Mouse (Mus musculus) erythroblast, embryonic 14.5 days (primary cell): ENCODE measurements around the gene Acot6. TPM values are rescaled to one million over a fixed set of nuclear protein-coding genes. Genes with fewer than 3 reads are reported as not detected.
"Not testable (repeated sequence)": the region's sequence is repeated elsewhere in the genome, so short reads cannot be mapped to it uniquely, and the experiment has no call there.

ENCODE experiments used
- H3K27me3 ChIP-seq: 2 replicates; pipeline ENCODE4 v1.6.1; 2012; ENCODE audit warnings: inconsistent platforms; ENCODE audit not compliant: control insufficient read depth
- H3K36me3 ChIP-seq: 2 replicates; pipeline ENCODE4 v1.6.1; 2012; ENCODE audit warnings: mild to moderate bottlenecking, inconsistent platforms; ENCODE audit not compliant: control insufficient read depth
- H3K4me1 ChIP-seq: 2 replicates; pipeline ENCODE4 v1.6.1; 2012; ENCODE audit warnings: inconsistent platforms; ENCODE audit not compliant: control insufficient read depth
- H3K4me3 ChIP-seq: replicated peaks from 2 replicates; pipeline ENCODE3; 2012; ENCODE audit warnings: moderate library complexity, mild to moderate bottlenecking, inconsistent platforms
- H3K9me3 ChIP-seq: 2 replicates; pipeline ENCODE4 v1.6.1; 2012; ENCODE audit warnings: low read length, inconsistent platforms, mixed read lengths; ENCODE audit not compliant: control insufficient read depth
- GATA1 ChIP-seq: IDR thresholded peaks from 2 replicates; pipeline ENCODE4 v1.6.1; 2012; ENCODE audit warnings: low read length, inconsistent platforms, mixed read lengths
- TAL1 ChIP-seq: IDR thresholded peaks from 3 replicates; pipeline ENCODE4 v1.6.1; 2012; ENCODE audit warnings: low read length, inconsistent platforms, mixed read lengths
- polyA plus RNA-seq: library from polyadenylated mRNA; stranded (reverse); fragments of >175 nt; gene quantifications from 2 replicates; pipeline ENCODE4 v1.2.3, GENCODE M21; 2012

Gene Acot6
- polyA plus RNA-seq, 1 experiment, result not detected

- no peaks in the 10 kb centered on the region for H3K4me1 ChIP-seq
- peaks cover 16% of the 10 kb centered on the region for H3K27me3 ChIP-seq
- no peaks in the 10 kb centered on the region for H3K36me3 ChIP-seq
- TF ChIP-seq TAL1 (no peak), GATA1 (no peak)
- no peaks in the 10 kb centered on the region for H3K9me3 ChIP-seq
- no peak overlapping the region for H3K4me3 ChIP-seq
Measured at GRCm38 (mm10) chr12:84063833-84064232, 36.6 kb upstream of the Acot6 start.

DNA sequence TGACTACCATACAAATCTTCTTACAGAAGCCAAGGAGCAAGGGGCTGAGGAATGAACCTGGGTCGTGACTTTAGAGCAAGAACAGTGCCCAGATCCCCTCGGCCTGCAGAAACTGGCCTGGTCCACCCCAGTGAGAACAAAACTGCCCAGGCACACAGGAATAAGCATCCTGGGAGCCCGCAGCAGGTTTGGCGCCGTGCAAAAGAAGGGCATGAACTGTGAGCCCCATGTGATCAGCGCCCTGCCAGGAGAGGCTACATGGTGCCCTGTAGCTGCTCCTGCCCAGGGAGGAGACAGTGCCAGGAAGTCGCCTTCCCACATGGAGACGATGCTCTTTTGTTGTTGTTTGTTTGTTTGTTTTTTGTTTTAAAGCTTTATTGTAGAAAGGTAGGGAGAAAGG lies 35.8 kb upstream of the Acot6 start:
- no peaks in the 10 kb centered on the region for H3K9me3 ChIP-seq

DNA sequence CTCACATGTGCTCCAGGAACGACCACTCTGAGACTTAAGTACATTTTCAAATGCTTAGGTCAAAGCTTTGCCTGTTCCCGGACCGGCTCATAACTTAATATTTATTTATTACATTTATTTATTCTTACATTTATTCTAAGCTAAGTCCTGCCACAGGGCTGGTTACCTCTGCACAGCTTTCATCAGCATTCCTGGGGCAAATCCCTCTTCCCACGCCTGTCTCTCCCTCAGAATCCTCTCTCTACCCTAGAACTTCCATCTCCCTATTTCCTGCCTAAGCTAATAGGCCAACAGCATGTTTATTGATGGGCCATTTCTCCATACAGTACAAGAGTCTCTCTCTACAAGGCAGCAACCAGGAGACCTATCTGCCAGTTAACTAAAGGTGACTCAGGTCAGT lies 32.7 kb upstream of the Acot6 start:
- H3K27me3 ChIP-seq, result peaks cover 44% of the 10 kb centered on the region
- no peaks in the 10 kb centered on the region for H3K9me3 ChIP-seq
- no peak overlapping the region for H3K4me3 ChIP-seq
- TF ChIP-seq TAL1, result no peak
- TF ChIP-seq GATA1, result no peak
- no peaks in the 10 kb centered on the region for H3K4me1 ChIP-seq
- H3K36me3 ChIP-seq, result no peaks in the 10 kb centered on the region

More for the DNA sequence above, 35.8 kb upstream of the Acot6 start:
- Histone ChIP-seq H3K27me3 (peaks cover 24% of the 10 kb centered on the region), H3K4me1 (no peaks in the 10 kb centered on the region), H3K4me3 (no peak overlapping the region), H3K36me3 (no peaks in the 10 kb centered on the region)
- TF ChIP-seq GATA1, result no peak
- no peak for TF ChIP-seq TAL1

DNA sequence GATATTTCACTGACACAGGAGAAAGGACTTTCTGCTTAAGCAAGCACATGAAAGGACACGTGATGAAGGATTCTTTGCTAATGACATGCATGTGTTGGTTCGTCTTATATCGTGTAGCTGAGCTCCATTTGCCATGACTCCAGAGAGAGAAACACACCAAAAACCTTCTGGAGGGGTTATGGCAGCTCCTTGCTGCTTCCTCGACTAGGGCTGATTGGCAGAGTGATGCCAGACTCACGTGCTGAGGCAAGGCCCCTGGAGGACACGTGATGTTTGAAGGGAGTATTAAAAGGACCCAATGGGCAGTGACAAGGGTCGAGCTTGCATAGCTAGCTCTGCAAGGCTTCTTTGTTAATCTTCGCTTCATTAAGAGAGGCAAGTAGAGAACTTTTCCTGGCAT lies 32.2 kb upstream of the Acot6 start:
- no peaks in the 10 kb centered on the region for H3K9me3 ChIP-seq
- H3K27me3 ChIP-seq, result peaks cover 44% of the 10 kb centered on the region
- H3K36me3 ChIP-seq, result no peaks in the 10 kb centered on the region
- TF ChIP-seq GATA1 (no peak), TAL1 (no peak)
- H3K4me1 ChIP-seq, result no peaks in the 10 kb centered on the region
- H3K4me3 ChIP-seq, result no peak overlapping the region

- TF ChIP-seq TAL1 (no peak), GATA1 (no peak)
- H3K36me3 ChIP-seq, result no peaks in the 10 kb centered on the region
- peaks cover 44% of the 10 kb centered on the region for H3K27me3 ChIP-seq
- H3K9me3 ChIP-seq, result no peaks in the 10 kb centered on the region
- H3K4me3 ChIP-seq, result no peak within 1 kb of the TSS
- H3K4me1 ChIP-seq, result no peaks in the 10 kb centered on the region
Measured at GRCm38 (mm10) chr12:84068986-84069385, 31.5 kb upstream of the Acot6 start, which contains the start of gene Acot5. Acot5 (plus strand) TSS chr12:84069325.

- not testable (repeated sequence) for H3K4me3 ChIP-seq, H3K36me3 ChIP-seq, H3K9me3 ChIP-seq, H3K4me1 ChIP-seq
- H3K27me3 ChIP-seq, result peaks cover 44% of the 10 kb centered on the region
Measured at GRCm38 (mm10) chr12:84069582-84069981, 30.9 kb upstream of the Acot6 start.

DNA sequence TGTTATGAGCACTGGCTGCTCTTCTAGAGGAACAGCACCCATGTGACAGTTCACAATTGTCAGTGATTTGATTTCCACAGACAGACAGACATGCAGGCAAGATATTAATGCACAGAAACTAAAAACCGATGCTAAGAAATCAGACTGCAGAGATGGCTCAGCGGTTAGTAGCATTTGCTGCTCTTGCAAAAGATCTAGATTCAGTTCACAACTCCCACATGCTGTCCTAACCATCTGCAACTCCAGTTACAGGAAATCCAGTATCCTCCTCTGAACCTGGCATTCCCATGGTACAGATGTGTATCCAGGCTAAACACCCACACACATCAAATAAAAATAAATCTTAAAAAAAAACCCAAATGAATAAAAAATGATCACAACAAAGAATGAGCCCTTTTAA lies 28.8 kb upstream of the Acot6 start:
- no peaks in the 10 kb centered on the region for H3K36me3 ChIP-seq
- no peaks in the 10 kb centered on the region for H3K9me3 ChIP-seq
- TF ChIP-seq GATA1 (no peak), TAL1 (no peak)
- H3K27me3 ChIP-seq, result peaks cover 44% of the 10 kb centered on the region
- H3K4me3 ChIP-seq, result no peak overlapping the region
- no peaks in the 10 kb centered on the region for H3K4me1 ChIP-seq

DNA sequence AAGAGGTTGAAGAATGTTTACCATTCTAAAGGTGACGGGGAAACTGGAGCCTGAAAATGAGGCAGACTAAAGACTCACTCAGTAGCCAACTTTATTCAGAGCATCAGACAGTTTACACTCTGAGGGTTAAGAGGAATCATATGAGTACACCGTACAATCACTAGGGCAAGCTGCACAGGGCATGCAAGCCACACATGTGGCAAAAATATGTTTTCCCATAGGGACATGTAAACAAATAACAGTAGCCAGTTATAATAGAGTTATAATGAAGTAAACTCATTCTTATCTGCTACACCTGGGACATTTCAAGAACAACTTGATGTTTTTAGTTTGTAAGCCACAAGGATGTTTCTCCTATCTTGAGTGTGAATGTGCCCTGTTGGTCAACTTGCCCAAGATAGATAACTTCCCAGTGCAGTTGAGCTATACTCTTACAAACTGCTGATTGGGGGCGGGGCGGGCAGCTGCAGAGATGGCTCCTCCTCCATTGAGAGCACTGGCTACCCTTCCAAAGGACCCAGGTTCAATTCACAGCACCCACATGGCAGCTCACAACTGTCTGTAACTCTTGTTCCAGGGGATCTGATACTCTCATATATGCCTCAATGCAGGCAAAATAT lies 23.0 kb upstream of the Acot6 start:
- no peaks in the 10 kb centered on the region for H3K9me3 ChIP-seq
- H3K4me3 ChIP-seq, result no peak overlapping the region
- H3K27me3 ChIP-seq, result no peaks in the 10 kb centered on the region
- H3K4me1 ChIP-seq, result no peaks in the 10 kb centered on the region
- no peaks in the 10 kb centered on the region for H3K36me3 ChIP-seq
- no peak for TF ChIP-seq GATA1
- no peak for TF ChIP-seq TAL1

- H3K9me3 ChIP-seq, result peaks cover 3% of the 10 kb centered on the region
- TF ChIP-seq TAL1 (no peak), GATA1 (no peak)
- no peaks in the 10 kb centered on the region for H3K4me1 ChIP-seq
- no peak overlapping the region for H3K4me3 ChIP-seq
- no peaks in the 10 kb centered on the region for H3K36me3 ChIP-seq
- H3K27me3 ChIP-seq, result no peaks in the 10 kb centered on the region
Measured at GRCm38 (mm10) chr12:84083842-84084241, 16.6 kb upstream of the Acot6 start.

DNA sequence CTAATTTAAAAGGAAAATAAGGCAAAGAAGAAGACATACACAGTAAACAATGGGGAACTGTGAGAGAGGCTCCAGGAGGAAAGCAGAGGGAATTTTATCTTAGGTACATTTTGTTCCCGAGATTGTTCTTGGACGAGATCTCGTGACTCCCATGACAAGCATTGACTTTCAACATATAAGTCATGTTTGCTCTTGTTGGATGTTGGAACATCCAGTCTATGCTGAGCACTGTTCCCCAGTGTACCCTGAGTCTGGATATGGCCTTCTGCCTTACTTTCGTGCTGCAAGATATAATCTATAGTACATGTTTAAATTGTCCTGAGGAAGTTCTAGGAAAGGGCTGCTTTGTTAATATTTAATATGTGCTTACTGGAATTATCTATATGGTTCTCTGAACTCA lies 15.9 kb upstream of the Acot6 start:
- no peak overlapping the region for H3K4me3 ChIP-seq
- H3K9me3 ChIP-seq, result peaks cover 6% of the 10 kb centered on the region
- H3K27me3 ChIP-seq, result no peaks in the 10 kb centered on the region
- no peaks in the 10 kb centered on the region for H3K4me1 ChIP-seq
- H3K36me3 ChIP-seq, result no peaks in the 10 kb centered on the region
- no peak for TF ChIP-seq TAL1
- no peak for TF ChIP-seq GATA1

GRCm38 (mm10) chr12:84094666-84095065 lies 5.8 kb upstream of the Acot6 start:
- H3K9me3 ChIP-seq, result peaks cover 26% of the 10 kb centered on the region
- not testable (repeated sequence) for H3K27me3 ChIP-seq, H3K4me3 ChIP-seq, H3K36me3 ChIP-seq, H3K4me1 ChIP-seq
